Mouse (Mus musculus): ENCODE measurements around the gene Lrrc25.
A peak's percentile ranks its signal among the peaks of the same experiment; 100 is the strongest.

Gene Lrrc25

GRCm38 (mm10) chr8:70616645-70617044 is 690 bp downstream of the Lrrc25 start:
- DNase-seq (ENCODE audit: low spot score), result no peak

- no peak for DNase-seq (ENCODE audit: low spot score)
Measured at GRCm38 (mm10) chr8:70617985-70618384, 2.0 kb downstream of the Lrrc25 start.

DNA sequence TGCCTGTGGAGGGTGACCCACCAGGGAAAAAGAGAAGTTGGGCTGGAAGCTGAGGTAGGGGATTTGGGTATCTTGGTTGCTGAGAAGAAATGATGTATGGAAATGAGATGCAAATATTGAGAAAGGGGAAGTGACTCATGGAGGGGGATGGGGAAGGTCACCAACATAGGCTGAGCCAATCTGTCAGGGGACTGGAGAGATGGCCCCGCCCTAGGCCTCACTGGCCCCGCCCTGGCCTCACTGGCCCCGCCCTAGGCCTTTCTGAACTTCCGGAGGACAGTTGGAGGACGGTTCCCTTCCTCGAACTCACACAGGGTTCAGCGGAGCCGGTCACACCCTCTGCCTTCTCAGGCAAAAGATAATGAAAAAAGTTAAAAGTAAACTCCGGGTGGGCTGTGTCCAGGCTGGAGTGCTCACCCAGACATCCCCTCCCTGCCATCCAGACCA is 3.0 kb downstream of the Lrrc25 start:
- no peak for DNase-seq (ENCODE audit: low spot score)

GRCm38 (mm10) chr8:70622220-70622619 is 6.3 kb downstream of the Lrrc25 start:
- no peak for DNase-seq (ENCODE audit: low spot score)

DNA sequence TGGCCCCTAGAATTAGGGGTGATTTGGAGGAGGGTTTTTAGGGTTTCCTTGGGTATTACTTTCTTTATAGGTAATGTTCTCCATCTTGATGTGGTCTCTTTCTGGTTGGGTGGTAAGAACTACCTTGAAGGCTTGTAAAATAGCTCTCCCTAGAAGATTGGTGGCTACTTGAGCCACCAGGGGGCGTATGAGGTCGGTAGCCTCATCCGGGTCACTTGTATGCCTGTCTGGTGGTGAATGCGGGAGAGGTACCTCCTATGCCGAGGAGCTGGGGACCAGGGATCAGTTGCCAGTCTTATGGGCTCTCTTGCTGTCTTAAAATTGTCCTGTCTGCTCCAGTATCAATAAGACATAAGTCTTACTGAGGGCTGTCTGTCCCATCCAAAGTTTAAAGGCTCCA is 9.1 kb downstream of the Lrrc25 start:
- no peak for DNase-seq (ENCODE audit: low spot score)

GRCm38 (mm10) chr8:70627041-70627440 is 11.1 kb downstream of the Lrrc25 start:
- DNase-seq (ENCODE audit: low spot score), result no peak

DNA sequence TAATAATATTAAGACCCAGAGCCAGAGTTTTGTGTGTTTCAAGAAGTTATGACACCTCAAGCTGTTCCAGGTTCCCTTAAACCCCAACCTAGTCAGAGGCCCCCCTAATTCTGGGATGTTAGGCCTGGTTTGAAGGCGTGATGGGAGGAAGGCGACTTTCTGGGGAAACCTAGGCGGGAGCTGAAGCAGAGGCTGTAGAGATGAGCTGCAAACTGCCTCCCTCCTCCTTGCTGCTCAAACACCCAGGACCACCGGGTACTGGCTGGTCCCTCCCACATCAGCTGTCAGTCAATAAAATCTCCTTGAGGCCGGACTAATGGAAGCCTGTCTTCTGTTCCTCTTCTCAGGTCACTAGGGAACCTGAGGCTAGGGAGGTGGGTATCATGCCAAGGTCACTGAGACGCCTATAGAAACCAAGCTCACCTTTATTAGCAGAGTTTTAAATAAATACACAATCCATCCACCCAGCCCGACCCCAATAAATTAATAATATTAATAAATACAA is 13.1 kb downstream of the Lrrc25 start:
- DNase-seq (ENCODE audit: low spot score), result no peak

DNA sequence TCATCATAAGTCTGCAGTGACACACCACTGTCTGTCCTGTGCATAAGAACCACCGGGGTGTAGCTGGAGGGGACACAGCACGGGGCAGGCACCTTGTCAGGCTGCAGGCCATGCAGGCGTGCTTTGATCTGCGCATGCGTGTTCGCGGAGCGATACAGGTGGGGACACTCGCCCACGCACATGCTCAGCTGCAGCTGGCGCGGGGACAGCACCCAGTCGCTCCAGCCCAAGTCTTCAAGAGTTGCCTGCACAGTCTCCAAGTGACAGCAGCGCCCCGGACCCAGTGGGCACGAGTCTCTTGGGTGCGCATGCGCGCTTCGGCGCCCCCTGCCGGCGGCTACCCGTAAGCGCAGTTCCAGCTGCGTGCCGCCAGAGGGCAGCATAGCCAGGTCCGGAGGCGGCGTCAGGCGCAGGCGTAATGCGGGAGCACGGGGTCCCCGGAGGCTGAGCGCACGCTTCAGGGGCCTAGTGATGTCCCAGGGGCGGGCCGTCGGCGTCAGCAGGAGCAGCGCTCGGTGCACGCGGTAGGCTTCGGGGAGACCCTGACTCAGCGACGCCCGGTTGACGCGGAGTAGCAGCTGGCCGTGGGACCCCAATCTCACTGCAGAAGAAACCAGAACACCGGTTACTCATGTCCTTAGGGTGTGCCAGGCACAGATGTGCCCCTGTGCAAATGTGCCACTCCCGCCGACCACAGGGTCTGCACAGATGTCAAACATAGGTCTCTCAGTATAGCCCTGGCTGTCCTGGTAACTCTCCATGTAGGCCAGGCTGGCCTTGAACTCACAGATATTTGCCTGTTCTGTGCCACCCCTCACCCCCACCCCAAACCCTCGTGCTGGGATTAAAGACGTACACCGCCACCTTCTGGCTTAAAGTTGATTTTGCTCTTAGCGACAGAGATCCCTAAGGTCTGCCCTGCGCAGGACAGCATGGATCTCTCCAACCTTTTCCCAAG is 13.9 kb downstream of the Lrrc25 start:
- DNase-seq (ENCODE audit: low spot score), result peak; percentile 89

- DNase-seq (ENCODE audit: low spot score), result no peak
Measured at GRCm38 (mm10) chr8:70630532-70631381, 14.8 kb downstream of the Lrrc25 start.

DNA sequence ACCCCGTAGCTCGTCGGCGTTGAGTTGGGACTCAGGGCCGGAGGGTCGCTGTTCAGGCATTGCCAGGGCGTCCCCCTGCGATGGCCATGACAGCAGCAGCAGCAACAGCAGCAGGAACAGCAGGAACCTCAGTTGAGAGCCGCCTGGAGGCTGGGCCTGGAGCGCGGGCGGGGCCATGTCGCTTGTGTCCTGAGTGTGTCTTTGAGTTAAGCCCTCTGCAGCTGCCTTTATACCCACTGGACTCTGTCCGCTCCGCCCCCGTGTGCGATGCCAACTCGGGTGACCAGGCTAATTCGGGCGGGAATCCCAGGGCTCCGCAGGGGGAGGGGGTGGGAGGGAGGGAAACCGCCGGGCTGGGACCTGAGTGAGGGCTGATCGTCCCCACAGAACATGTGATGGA is 15.5 kb downstream of the Lrrc25 start:
- DNase-seq (ENCODE audit: low spot score), result no peak

- no peak for DNase-seq (ENCODE audit: low spot score)
Measured at GRCm38 (mm10) chr8:70632346-70632892, 16.5 kb downstream of the Lrrc25 start, which contains the start of gene Gdf15. Gdf15 (minus strand) TSS chr8:70632456.

- no peak for DNase-seq (ENCODE audit: low spot score)
Measured at GRCm38 (mm10) chr8:70634066-70634465, 18.1 kb downstream of the Lrrc25 start.

- DNase-seq (ENCODE audit: low spot score), result no peak
Measured at GRCm38 (mm10) chr8:70635527-70635926, 19.6 kb downstream of the Lrrc25 start.

GRCm38 (mm10) chr8:70636838-70637237 is 20.9 kb downstream of the Lrrc25 start:
- DNase-seq (ENCODE audit: low spot score), result no peak

DNA sequence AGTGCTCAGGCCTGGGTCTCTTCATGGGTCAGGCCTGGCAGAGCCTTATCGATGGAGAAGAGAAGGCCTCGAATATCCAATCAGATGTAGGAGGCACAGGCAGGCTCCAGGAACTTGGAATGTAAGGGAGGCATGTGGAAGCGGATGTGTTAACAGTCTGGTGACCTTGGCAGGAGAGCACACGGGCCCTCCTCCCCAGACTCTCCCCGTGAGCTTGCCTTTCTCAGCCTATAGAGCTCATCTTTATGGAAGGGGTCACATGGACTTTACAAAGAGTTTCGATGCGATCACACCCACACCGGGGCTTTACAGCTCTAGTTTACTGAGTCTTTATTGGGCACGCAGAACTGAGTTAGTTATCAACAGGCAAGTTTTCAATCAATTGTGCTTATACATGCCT is 22.8 kb downstream of the Lrrc25 start:
- DNase-seq (ENCODE audit: low spot score), result no peak

- no peak for DNase-seq (ENCODE audit: low spot score)
Measured at GRCm38 (mm10) chr8:70643019-70643418, 27.1 kb downstream of the Lrrc25 start.

GRCm38 (mm10) chr8:70644065-70644464 is 28.1 kb downstream of the Lrrc25 start:
- DNase-seq (ENCODE audit: low spot score), result no peak

- DNase-seq (ENCODE audit: low spot score), result no peak
Measured at GRCm38 (mm10) chr8:70645501-70646224, 29.7 kb downstream of the Lrrc25 start.

DNA sequence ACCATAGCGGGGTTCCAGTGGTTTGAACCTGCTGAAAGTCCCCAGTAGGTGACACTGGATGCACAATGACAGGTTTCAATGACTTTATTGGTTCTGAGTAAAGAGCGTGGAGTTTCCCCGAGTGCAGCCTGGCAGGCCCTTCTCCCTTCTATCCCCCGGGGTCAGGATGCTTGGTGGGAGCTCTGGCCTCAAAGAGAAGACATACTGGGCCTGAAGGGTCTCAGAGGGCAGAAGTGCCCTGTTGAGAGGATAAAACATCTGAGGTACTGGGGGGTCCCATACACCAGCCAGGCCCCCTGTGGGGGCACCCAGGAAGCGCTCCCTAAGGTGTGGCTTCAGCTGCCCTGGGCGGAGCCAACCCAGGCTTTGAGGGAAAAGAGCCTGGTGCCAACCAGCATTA is 30.4 kb downstream of the Lrrc25 start:
- DNase-seq (ENCODE audit: low spot score), result no peak

DNA sequence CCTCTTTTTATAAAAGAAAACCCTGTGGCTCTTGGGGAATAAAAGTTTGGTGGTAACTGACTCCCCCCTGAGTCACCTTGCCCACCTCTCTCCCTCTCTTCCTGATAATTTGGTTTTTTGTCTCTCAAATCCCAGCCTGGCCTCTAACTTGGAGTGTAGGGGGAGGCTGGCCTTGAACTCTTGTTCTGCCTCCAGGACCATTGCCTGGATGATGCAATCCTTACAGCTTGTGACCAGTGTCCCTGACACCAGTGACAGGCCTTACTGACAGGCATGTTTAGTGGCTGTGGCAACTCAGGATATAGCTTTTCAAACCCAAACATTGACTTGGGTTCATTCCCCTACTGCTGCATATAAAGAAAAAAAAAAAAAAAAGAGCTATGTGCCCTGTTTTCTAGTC is 30.8 kb downstream of the Lrrc25 start:
- no peak for DNase-seq (ENCODE audit: low spot score)

GRCm38 (mm10) chr8:70647343-70648163 is 31.6 kb downstream of the Lrrc25 start:
- no peak for DNase-seq (ENCODE audit: low spot score)
